Mouse (Mus musculus) cerebellum, adult 2 months (tissue): ENCODE results near the gene Rassf1.

Experiments used
- CTCF ChIP-seq: fragments of 200-500 bp; IDR thresholded peaks from 2 replicates; pipeline ENCODE4 v1.5.1; 2011; ENCODE audit warnings: low read depth, mild to moderate bottlenecking, control low read depth, low read length, moderate library complexity, borderline replicate concordance; ENCODE audit not compliant: insufficient read depth
- POLR2A ChIP-seq: fragments of 200-500 bp; IDR thresholded peaks from 2 replicates; pipeline ENCODE4 v1.6.1; 2011; ENCODE audit warnings: low read length, control low read depth, borderline replicate concordance; ENCODE audit not compliant: insufficient read depth

GRCm38 (mm10) chr9:107576357-107577107 is 25.2 kb downstream of the Rassf1 start, which contains the start of gene Hyal1:
- TF ChIP-seq CTCF (no peak), POLR2A (no peak)
